Mouse (Mus musculus) hindbrain, embryonic 15.5 days (tissue): Measurements from ENCODE around the gene Larp4. TPM values are rescaled to one million over a fixed set of nuclear protein-coding genes. Genes with fewer than 3 reads are reported as not detected.
"Not testable (repeated sequence)": the region's sequence is repeated elsewhere in the genome, so short reads cannot be mapped to it uniquely, and the experiment has no call there.

ENCODE experiments used
- ATAC-seq: fragments of 200-750 bp; cut with Nextera tagmentation; 2 replicates; pipeline ENCODE4 v1.8.0; 2017; ENCODE audit warnings: low read depth, moderate number of reproducible peaks, moderate TSS enrichment; ENCODE audit not compliant: low FRiP score
- H3K27ac ChIP-seq: fragments of 300-500 bp; sonication (generic); replicated peaks from 2 replicates; pipeline ENCODE4 v1.5.1; 2015; ENCODE audit warnings: mild to moderate bottlenecking, inconsistent platforms
- H3K27me3 ChIP-seq: fragments of 300-500 bp; sonication (generic); 2 replicates; pipeline ENCODE4 v1.6.1; 2015; ENCODE audit warnings: control low read depth, inconsistent platforms
- H3K36me3 ChIP-seq: fragments of 300-500 bp; sonication (generic); 2 replicates; pipeline ENCODE4 v1.6.1; 2015; ENCODE audit warnings: control low read depth, inconsistent platforms
- H3K4me1 ChIP-seq: fragments of 300-500 bp; sonication (generic); replicated peaks from 2 replicates; pipeline ENCODE4 v1.6.1; 2015; ENCODE audit warnings: control low read depth, inconsistent platforms
- H3K4me2 ChIP-seq: fragments of 300-500 bp; sonication (generic); 2 replicates; pipeline ENCODE4 v1.6.1; 2015; ENCODE audit warnings: moderate library complexity, mild to moderate bottlenecking, inconsistent platforms
- H3K4me3 ChIP-seq: fragments of 300-500 bp; sonication (generic); 2 replicates; pipeline ENCODE4 v1.5.1; 2015; ENCODE audit warnings: mild to moderate bottlenecking, inconsistent platforms
- H3K9ac ChIP-seq: fragments of 300-500 bp; sonication (generic); 2 replicates; pipeline ENCODE4 v1.6.1; 2015; ENCODE audit warnings: inconsistent platforms
- H3K9me3 ChIP-seq: fragments of 300-500 bp; sonication (generic); 2 replicates; pipeline ENCODE4 v1.6.1; 2016; ENCODE audit warnings: control low read depth, inconsistent platforms
- WGBS: fragments of 180-500 bp; shearing (Covaris S2); methylation state at CpG from one replicate; pipeline ENCODE4 v1.1.7; 2015; 5-methylcytosine and 5-hydroxymethylcytosine counted together
- polyA plus RNA-seq: library from polyadenylated mRNA; unstranded; fragments of >200 nt; fragmentation: Nextera tagmentation; extraction: Ambion mirVana; gene quantifications from 2 replicates; pipeline ENCODE4 v1.2.1, GENCODE M21; 2015

Larp4 gene
- polyA plus RNA-seq, 1 experiment from 2014 or later: 19.4 TPM

DNA sequence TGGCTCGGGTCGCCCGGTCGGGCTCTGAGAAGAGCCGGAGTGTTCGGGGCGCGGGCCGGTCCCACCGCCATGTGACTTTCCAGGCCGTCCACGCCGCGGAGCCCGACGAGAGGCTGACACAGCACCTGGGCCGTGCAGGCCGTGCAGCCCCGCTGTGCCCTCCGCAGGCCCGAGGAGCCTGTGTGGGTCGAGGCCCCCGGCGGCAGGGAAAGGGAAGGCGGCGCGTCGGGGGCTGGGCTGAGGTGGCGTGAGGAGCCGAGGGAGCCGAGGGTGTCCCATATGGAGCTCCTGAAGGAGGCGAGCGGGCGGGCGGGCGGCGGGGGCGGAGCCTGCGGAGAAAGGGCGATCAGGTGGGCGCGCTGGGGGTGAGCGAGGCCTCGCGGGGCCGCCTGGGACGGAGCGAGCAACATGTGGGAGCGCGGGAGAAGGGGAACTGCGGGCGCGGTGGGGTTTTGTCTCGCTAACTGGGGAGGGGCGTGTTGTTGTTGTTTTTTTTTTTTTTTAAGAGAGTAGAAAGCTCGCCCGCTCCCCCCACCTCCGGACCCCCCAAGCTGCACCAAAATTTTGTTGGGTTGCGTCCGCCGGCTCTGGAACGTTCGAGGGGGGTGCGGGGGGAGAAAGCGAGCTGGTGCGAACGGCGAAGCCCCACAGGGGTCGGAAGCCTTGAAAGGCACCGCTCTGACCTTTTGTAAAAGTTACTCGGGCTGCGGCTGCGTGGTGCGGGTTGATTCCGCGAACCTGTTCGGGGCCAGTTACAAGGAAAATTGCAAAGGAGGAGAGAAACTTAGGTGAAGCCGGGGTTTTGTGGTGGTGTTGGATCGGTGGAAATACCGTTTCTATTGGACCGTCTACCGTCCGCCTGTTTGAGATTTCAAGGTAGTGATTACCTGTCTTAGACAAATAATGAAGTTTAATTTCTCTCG lies 3.4 kb downstream of the Larp4 start:
- peaks cover 13% of the 10 kb centered on the region for H3K4me1 ChIP-seq
- ATAC-seq: peak; percentile 87

DNA sequence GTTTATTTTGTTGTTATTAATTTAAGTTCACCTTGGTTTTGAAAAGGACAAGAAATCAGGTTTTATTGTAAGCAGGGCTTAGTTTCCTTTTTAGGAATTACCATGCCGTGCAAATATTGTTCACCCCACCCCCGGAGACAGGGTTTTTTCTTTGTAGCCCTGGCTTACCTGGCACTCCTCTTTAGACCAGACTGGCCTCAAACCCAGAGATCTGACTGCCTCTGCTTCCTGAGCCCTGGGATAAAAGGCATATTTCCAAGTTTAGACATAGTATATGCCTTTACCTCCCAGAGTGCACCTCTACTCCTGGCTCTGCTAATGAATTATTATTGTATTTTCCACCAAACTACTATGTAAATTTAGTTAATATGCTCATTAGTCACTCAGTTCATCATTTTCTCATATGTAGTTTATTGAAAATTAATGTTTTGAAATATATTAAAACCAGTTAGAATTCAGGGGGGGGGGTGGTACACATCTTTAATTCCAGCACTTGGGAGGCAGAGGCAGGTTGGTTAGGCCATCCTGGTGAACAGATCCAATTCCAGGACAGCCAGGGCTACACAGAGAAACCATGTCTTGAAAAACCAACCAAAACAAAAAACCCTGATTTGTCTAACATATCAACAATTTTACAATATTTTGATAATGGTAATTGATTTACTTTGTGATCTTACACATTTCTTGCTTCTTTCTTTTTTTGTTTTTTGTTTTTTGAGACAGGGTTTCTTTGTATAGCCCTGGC lies 4.8 kb downstream of the Larp4 start:
- Histone ChIP-seq H3K9me3 (no peaks in the 10 kb centered on the region), H3K9ac (no peak overlapping the region), H3K4me1 (peaks cover 13% of the 10 kb centered on the region), H3K36me3 (no peaks in the 10 kb centered on the region), H3K4me3 (peak overlapping the region; percentile 8; the same call in 1 of the 2 replicates), H3K27ac (no peak overlapping the region), H3K4me2 (peak overlapping the region; percentile 11; the same call in 1 of the 2 replicates), H3K27me3 (no peaks in the 10 kb centered on the region)
- ATAC-seq: no peak
- WGBS: 86% methylated on average over 2 of the region's 2 CpGs

More for the DNA sequence above, 3.4 kb downstream of the Larp4 start:
- Histone ChIP-seq H3K4me3 (peak overlapping the region; percentile 87), H3K27ac (peak overlapping the region; percentile 97), H3K27me3 (no peaks in the 10 kb centered on the region), H3K36me3 (no peaks in the 10 kb centered on the region), H3K4me2 (peak overlapping the region; percentile 83), H3K9me3 (no peaks in the 10 kb centered on the region), H3K9ac (peak overlapping the region; percentile 69)
- WGBS: under 1% methylated on average over 84 of the region's 84 CpGs

DNA sequence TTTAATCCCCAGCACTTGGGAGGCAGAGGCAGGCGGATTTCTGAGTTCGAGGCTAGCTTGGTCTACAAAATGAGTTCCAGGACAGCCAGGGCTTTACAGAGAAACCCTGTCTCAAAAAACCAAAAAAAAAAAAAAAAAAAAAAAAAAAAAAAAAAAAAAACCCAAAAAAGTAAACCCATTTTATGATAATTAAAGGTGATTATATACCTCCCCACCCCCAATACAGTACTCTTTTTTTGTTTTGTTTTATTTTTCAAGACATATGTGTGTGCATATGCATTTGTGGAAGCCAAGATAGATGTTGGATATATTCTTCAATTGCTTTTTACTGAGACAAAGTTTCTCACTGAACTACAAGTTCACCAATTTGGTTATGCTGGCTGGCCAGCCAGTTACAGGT lies 6.3 kb downstream of the Larp4 start:
- peaks cover 13% of the 10 kb centered on the region for H3K4me1 ChIP-seq
- not testable (repeated sequence) for H3K4me3 ChIP-seq, ATAC-seq, H3K27ac ChIP-seq, H3K9ac ChIP-seq, H3K9me3 ChIP-seq, H3K36me3 ChIP-seq, H3K4me2 ChIP-seq, H3K27me3 ChIP-seq
- WGBS: 96% methylated on average over 2 of the region's 2 CpGs

DNA sequence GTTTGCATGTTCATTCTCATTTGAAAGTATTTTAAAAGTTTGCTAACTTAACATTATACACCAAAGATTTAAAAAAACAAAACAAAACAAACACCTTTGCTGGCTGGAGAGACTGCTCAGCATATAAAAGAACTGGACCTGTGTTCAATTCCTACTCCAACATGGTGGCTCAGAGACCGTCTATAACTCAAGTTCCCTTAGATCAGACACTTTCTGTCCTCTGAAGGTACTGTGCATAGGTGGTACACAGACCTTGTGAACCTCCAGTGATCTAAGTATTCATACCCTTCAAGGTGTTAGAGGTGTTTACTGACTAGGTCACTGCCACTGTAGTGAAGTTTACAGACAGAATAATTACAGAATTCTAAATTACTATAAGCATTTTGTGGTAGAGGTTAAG lies 9.4 kb downstream of the Larp4 start:
- H3K9ac ChIP-seq: no peak overlapping the region
- H3K4me1 ChIP-seq: peaks cover 4% of the 10 kb centered on the region
- no peak overlapping the region for H3K4me2 ChIP-seq
- no peaks in the 10 kb centered on the region for H3K9me3 ChIP-seq
- no peaks in the 10 kb centered on the region for H3K27me3 ChIP-seq
- 87% methylated on average over 1 of the region's 1 CpGs for WGBS
- H3K27ac ChIP-seq: no peak overlapping the region
- no peak overlapping the region for H3K4me3 ChIP-seq
- no peak for ATAC-seq
- no peaks in the 10 kb centered on the region for H3K36me3 ChIP-seq

DNA sequence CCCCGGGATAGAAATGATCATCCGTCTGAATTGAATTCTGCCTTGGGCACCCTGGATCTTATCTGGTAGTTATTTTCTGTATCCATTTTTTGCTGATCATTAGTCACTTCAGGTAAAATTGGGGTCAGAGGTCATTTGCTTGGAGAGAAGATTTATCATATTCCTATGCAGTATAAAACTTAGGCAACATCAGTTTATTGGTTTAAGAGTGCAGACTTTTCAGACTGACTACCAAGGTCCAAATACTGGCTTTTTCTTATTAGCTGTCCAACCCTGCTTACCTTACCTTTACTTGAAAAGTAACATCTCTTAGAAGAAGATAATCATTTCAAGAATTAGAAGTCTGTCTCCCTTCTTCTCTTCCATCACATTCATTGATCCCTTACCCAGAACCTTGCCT lies 9.8 kb downstream of the Larp4 start:
- WGBS: 74% methylated on average over 2 of the region's 2 CpGs
- Histone ChIP-seq H3K4me3 (no peak overlapping the region), H3K36me3 (no peaks in the 10 kb centered on the region), H3K27ac (no peak overlapping the region), H3K9me3 (no peaks in the 10 kb centered on the region), H3K4me2 (no peak overlapping the region), H3K9ac (no peak overlapping the region), H3K27me3 (no peaks in the 10 kb centered on the region), H3K4me1 (no peaks in the 10 kb centered on the region; the same call in 1 of the 2 replicates)
- ATAC-seq: no peak

DNA sequence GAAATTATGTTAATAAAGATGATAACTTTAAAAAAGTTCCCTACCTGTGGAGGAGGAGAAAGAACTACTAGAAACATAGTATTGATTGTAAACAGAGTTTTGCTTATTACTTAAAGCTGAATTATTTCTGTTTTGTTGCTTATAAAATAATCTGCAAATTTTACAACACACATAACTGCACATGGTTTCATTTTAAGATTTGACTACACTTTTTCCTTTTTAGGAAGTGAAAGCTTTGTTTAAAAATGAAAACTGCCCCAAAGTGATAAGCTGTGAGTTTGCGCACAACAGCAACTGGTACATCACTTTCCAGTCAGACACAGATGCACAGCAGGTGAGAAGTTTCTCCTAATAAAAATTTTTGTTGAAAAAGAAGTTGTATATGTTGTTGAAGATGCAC lies 23.2 kb downstream of the Larp4 start:
- no peak overlapping the region for H3K27ac ChIP-seq
- H3K4me2 ChIP-seq: no peak overlapping the region
- H3K27me3 ChIP-seq: no peaks in the 10 kb centered on the region
- 96% methylated on average over 1 of the region's 1 CpGs for WGBS
- peaks cover 63% of the 10 kb centered on the region for H3K36me3 ChIP-seq
- H3K9me3 ChIP-seq: no peaks in the 10 kb centered on the region
- H3K4me1 ChIP-seq: no peaks in the 10 kb centered on the region
- H3K4me3 ChIP-seq: no peak overlapping the region
- no peak overlapping the region for H3K9ac ChIP-seq
- ATAC-seq: no peak

DNA sequence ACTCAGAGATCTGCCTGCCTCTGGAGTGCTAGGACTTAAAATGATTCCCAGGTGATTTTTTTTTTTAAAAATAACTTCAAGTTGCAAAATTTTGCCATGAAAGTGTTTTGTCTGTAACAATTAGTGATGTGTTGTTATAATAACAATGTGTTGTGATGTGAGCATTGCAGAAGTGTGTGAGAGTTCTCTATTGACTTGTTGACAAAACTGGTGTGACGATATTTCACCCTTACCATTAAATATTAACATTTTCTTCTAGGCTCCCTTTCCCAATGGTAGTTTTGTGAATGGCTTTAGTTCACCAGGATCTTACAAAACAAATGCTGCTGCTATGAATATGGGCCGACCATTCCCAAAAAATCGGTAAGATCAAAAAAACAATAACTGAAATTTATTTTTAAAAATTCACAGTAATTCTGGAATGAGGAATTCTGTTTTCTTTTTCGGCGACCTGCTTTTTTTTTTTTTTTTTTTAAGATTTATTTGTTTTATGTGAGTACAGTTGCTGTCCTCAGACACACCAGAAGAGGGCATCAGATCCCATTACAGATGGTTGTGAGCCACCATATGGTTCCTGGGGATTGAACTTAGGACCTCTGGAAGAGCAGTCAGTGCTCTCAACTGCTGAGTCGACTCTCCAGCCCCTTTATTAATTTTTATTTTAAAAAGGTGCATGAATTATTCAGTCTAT lies 27.4 kb downstream of the Larp4 start:
- WGBS: 93% methylated on average over 6 of the region's 6 CpGs
- Histone ChIP-seq H3K27me3 (no peaks in the 10 kb centered on the region), H3K36me3 (peaks cover 52% of the 10 kb centered on the region), H3K27ac (no peak overlapping the region), H3K9ac (no peak overlapping the region), H3K9me3 (no peaks in the 10 kb centered on the region), H3K4me1 (no peaks in the 10 kb centered on the region), H3K4me3 (no peak overlapping the region), H3K4me2 (no peak overlapping the region)
- no peak for ATAC-seq

DNA sequence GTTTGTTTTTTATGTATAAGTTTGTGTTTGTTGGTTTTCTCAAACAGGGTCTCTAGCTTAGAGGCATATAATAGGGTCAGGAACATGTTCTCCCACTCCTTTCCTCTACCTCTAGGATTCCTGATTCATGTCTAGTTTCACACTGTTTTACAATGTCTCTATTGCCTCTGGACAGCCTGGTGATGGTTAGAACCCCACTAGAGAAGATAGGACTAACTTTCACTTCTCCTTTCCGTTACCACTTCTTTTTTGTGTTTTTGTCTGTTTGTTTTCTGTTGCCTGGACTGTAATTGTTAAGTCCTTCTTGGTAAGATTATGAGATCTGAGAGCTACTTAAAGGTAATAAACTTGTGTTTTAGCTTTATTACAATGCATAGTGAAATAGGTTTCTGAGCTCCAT lies 29.5 kb downstream of the Larp4 start:
- H3K4me1 ChIP-seq: no peaks in the 10 kb centered on the region

DNA sequence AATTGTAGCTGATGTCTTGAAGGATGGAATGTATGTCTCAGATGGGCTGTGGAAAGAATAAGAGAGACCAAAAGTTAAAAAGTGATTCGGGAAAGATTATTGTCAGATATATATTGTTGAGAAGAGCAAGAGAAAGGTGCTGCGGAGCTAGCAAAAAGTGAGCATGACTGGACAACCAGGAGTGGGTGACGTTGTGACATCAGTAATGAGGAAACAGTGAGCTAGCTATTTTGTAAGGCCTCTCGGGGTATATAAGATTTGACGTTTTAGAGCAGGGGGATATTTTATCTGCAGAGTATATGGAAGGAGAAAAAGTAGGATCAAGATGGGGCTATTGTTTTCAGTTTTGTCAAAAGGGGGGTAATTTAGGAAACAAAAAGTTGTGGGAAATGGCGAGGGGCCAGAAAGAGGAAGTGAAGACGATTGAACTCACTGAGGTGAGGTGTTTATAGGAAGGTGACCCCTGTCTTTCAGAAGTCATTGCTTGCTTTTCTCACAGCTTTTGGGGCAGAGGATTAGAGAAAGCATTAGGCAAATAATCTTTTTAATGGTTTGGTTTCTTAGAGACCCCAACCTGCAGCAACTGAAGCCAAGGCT lies 34.9 kb downstream of the Larp4 start:
- WGBS: 90% methylated on average over 7 of the region's 7 CpGs
- peaks cover 58% of the 10 kb centered on the region for H3K36me3 ChIP-seq

More for the DNA sequence above, 29.5 kb downstream of the Larp4 start:
- H3K9ac ChIP-seq: no peak overlapping the region
- 100% methylated on average over 1 of the region's 1 CpGs for WGBS
- no peak for ATAC-seq
- no peaks in the 10 kb centered on the region for H3K9me3 ChIP-seq
- peaks cover 61% of the 10 kb centered on the region for H3K36me3 ChIP-seq
- H3K4me3 ChIP-seq: no peak overlapping the region
- H3K27me3 ChIP-seq: no peaks in the 10 kb centered on the region
- H3K4me2 ChIP-seq: no peak overlapping the region
- H3K27ac ChIP-seq: no peak overlapping the region

DNA sequence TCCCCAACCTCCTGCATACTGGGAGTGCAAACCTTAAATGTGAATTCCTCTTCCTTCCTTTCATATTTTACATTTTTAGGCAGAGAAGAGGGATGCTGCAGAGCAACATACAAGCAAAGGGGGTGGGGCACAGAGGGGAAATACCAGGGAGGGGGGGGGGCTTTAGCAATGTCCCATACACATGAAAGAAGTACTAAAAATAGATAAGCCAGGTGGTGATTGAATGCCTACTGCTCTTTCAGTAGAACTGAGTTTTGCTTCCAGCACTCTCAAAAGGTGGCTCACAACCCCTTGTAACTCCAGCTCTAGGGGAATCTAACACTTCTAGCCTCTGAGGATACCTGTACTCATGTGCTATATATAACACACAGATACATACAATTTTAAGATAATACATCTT lies 36.3 kb downstream of the Larp4 start:
- H3K9ac ChIP-seq: no peak overlapping the region
- H3K36me3 ChIP-seq: peaks cover 69% of the 10 kb centered on the region
- no peaks in the 10 kb centered on the region for H3K4me1 ChIP-seq
- no peaks in the 10 kb centered on the region for H3K27me3 ChIP-seq
- H3K4me2 ChIP-seq: no peak overlapping the region
- H3K4me3 ChIP-seq: no peak overlapping the region
- ATAC-seq: no peak
- H3K9me3 ChIP-seq: no peaks in the 10 kb centered on the region
- H3K27ac ChIP-seq: no peak overlapping the region

More for the DNA sequence above, 34.9 kb downstream of the Larp4 start:
- Histone ChIP-seq H3K4me1 (no peaks in the 10 kb centered on the region), H3K9ac (no peak overlapping the region), H3K4me3 (no peak overlapping the region), H3K9me3 (no peaks in the 10 kb centered on the region), H3K27ac (no peak overlapping the region), H3K4me2 (no peak overlapping the region), H3K27me3 (no peaks in the 10 kb centered on the region)
- ATAC-seq: no peak

DNA sequence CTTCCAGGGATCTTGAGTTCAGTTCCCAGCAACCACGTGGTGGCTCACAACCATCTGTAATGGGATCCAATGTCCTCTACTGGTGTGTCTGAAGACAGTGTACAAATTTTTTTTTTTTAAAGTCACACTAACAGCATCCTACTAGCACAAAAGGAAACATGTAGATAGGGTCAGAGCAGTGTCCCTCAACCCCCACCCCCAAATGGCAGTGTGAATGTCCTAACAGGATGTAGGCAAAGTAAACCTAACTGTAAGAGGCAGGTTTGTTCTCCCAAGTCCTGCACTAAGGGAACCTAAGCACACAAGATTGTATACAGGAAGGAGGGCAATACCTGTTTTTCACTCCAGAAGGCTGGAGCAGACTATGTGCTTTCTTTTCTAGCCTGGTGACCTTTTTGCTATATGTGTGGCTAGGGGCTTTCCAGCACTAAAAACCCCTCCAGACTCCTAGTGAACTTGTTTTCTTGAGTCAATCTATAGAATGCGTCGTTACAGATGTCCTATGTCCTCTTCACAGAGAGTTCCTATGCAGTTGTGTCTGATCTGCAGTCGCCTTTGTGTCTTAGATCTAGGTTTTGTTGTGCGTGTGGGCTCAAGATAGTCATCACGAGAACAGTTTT lies 48.5 kb downstream of the Larp4 start:
- no peak overlapping the region for H3K9ac ChIP-seq
- no peak overlapping the region for H3K4me3 ChIP-seq
- no peaks in the 10 kb centered on the region for H3K9me3 ChIP-seq
- H3K4me2 ChIP-seq: no peak overlapping the region
- no peak overlapping the region for H3K27ac ChIP-seq
- peaks cover 6% of the 10 kb centered on the region; the same call in 1 of the 2 replicates for H3K36me3 ChIP-seq
- ATAC-seq: no peak
- H3K27me3 ChIP-seq: no peaks in the 10 kb centered on the region
- 76% methylated on average over 6 of the region's 6 CpGs for WGBS
- no peaks in the 10 kb centered on the region for H3K4me1 ChIP-seq
